Mouse (Mus musculus): ENCODE measurements around the gene Smim5.

GRCm38 (mm10) chr11:115876438-115876837 is 23.3 kb upstream of the Smim5 start:
- TF ChIP-seq CTCF (IDR thresholded peaks at IDR 0.05; ENCODE audit: insufficient read depth, low read depth, low read length) (no peak), POLR2A (IDR thresholded peaks at IDR 0.05; ENCODE audit: insufficient read depth, low read depth, low read length) (no peak)

Data from olfactory bulb, adult 2 months (tissue).